Mouse (Mus musculus) right cerebral cortex, adult 2 months (tissue): ENCODE measurements around the gene Tsc22d2.

ENCODE experiments used
- DNase-seq, 2 experiments: peaks; one replicate each; pipeline ENCODE4 v3.0.0; 2021 to 2022; ENCODE audit warnings: low spot score in 2 of 2

Gene Tsc22d2

GRCm38 (mm10) chr3:58515947-58516601 is 101.6 kb downstream of the Tsc22d2 start:
- no peak for DNase-seq
